Mouse (Mus musculus): ENCODE measurements around the gene Atp11a. TPM values are rescaled to one million over a fixed set of nuclear protein-coding genes. Genes with fewer than 3 reads are reported as not detected.

The Atp11a gene
- polyA plus RNA-seq, 1 experiment from 2014 or later, result 19.9 TPM

Other genes starting within 250 kb of the Atp11a start
- gene Spaca7, start 184.0 kb upstream of the Atp11a start, polyA plus RNA-seq (2014; fragmentation: Nextera tagmentation; extraction: Ambion mirVana), result not detected in 2 replicates
- gene Tubgcp3, start 84.8 kb upstream of the Atp11a start, polyA plus RNA-seq (2014; fragmentation: Nextera tagmentation; extraction: Ambion mirVana), result 27.3 and 29.2 TPM in 2 replicates
- 12.4 and 13.4 TPM in 2 replicates for gene Mcf2l, start 116.8 kb downstream of the Atp11a start, polyA plus RNA-seq (2014; fragmentation: Nextera tagmentation; extraction: Ambion mirVana)